Mouse (Mus musculus) CH12.LX (cell line): ENCODE measurements around the gene 2610301B20Rik. TPM values are rescaled to one million over a fixed set of nuclear protein-coding genes. Genes with fewer than 3 reads are reported as not detected.
A peak's percentile ranks its signal among the peaks of the same experiment; 100 is the strongest.

ENCODE experiments used
- DNase-seq: peaks from one replicate; pipeline ENCODE4 v3.0.0-alpha.2; 2013; ENCODE audit errors: extremely low read depth
- H3K27ac ChIP-seq: 2 replicates; pipeline ENCODE4 v1.5.1; 2012; ENCODE audit warnings: low read depth, mild to moderate bottlenecking, control low read depth, moderate library complexity; ENCODE audit not compliant: insufficient read depth
- H3K27me3 ChIP-seq: replicated peaks from 2 replicates; pipeline ENCODE3; 2012; ENCODE audit warnings: inconsistent platforms
- H3K36me3 ChIP-seq, 2 experiments: replicated peaks in 1 of 2; 2 replicates each; pipeline versions ENCODE3 to v1.6.1; 2012; ENCODE audit warnings: inconsistent platforms in 1 of 2, low read length in 1 of 2, mild to moderate bottlenecking in 1 of 2, mixed read lengths in 1 of 2, moderate library complexity in 1 of 2; ENCODE audit not compliant: control insufficient read depth in 1 of 2, insufficient read depth in 1 of 2
- H3K4me1 ChIP-seq, 2 experiments: 2 replicates each; pipeline ENCODE4 v1.6.1; 2012; ENCODE audit warnings: inconsistent platforms in 1 of 2, moderate library complexity in 1 of 2; ENCODE audit not compliant: insufficient read depth in 2 of 2, control insufficient read depth in 1 of 2
- H3K4me2 ChIP-seq: 2 replicates; pipeline ENCODE4 v1.6.1; 2012; ENCODE audit warnings: low read depth, mild to moderate bottlenecking, control low read depth; ENCODE audit not compliant: poor library complexity, insufficient read depth, severe bottlenecking
- H3K4me3 ChIP-seq, 3 experiments: fragments of 150-350 bp in 1 of 3; sonication (generic) in 1 of 3; replicated peaks in 1 of 3; 2 replicates each; pipeline versions ENCODE3 to v1.5.1; 2011 to 2012; ENCODE audit warnings: low read depth in 2 of 3, low read length in 2 of 3, mild to moderate bottlenecking in 2 of 3, moderate library complexity in 2 of 3, control low read depth in 1 of 3, improper control_type of control experiment in 1 of 3, inconsistent platforms in 1 of 3, mixed read lengths in 1 of 3; ENCODE audit not compliant: poor library complexity in 1 of 3
- H3K79me2 ChIP-seq: replicated peaks from 2 replicates; pipeline ENCODE4 v1.6.1; 2012; ENCODE audit warnings: mild to moderate bottlenecking, moderate library complexity; ENCODE audit not compliant: control insufficient read depth, poor library complexity, insufficient read depth, severe bottlenecking; ENCODE audit errors: extremely low read depth
- H3K9ac ChIP-seq: 2 replicates; pipeline ENCODE4 v1.6.1; 2012; ENCODE audit warnings: low read depth, mild to moderate bottlenecking, control low read depth, moderate library complexity; ENCODE audit not compliant: insufficient read depth
- H3K9me3 ChIP-seq: replicated peaks from 2 replicates; pipeline ENCODE3; 2012; ENCODE audit warnings: low read length, inconsistent platforms, mixed read lengths
- BHLHE40 ChIP-seq: IDR thresholded peaks from 2 replicates; pipeline ENCODE4 v1.6.1; 2011; ENCODE audit warnings: mild to moderate bottlenecking, low read depth, low read length, improper control_type of control experiment
- CHD1 ChIP-seq: IDR thresholded peaks from 2 replicates; pipeline ENCODE4 v1.6.1; 2012; ENCODE audit warnings: low read depth, low read length, improper control_type of control experiment, inconsistent platforms
- CHD2 ChIP-seq: IDR thresholded peaks from 2 replicates; pipeline ENCODE4 v1.6.1; 2011; ENCODE audit warnings: low read length, improper control_type of control experiment
- E2F4 ChIP-seq: IDR thresholded peaks from 2 replicates; pipeline ENCODE4 v1.6.1; 2011; ENCODE audit warnings: low read depth, low read length, improper control_type of control experiment; ENCODE audit not compliant: insufficient replicate concordance
- ELF1 ChIP-seq: IDR thresholded peaks from 2 replicates; pipeline ENCODE4 v1.6.1; 2014; ENCODE audit warnings: low read depth, mild to moderate bottlenecking, inconsistent platforms, low read length, improper control_type of control experiment
- EP300 ChIP-seq: IDR thresholded peaks from 2 replicates; pipeline ENCODE4 v1.6.1; 2011; ENCODE audit warnings: low read length, improper control_type of control experiment
- ETS1 ChIP-seq: conservative IDR thresholded peaks from 2 replicates; pipeline ENCODE4 v1.6.1; 2012; ENCODE audit warnings: low read depth, mild to moderate bottlenecking, inconsistent platforms, low read length, improper control_type of control experiment, moderate library complexity
- GABPA ChIP-seq: IDR thresholded peaks from 2 replicates; pipeline ENCODE4 v1.6.1; 2012; ENCODE audit warnings: low read depth, low read length, improper control_type of control experiment, inconsistent platforms; ENCODE audit not compliant: insufficient replicate concordance
- IRF4 ChIP-seq: IDR thresholded peaks from 2 replicates; pipeline ENCODE4 v1.6.1; 2014; ENCODE audit warnings: low read depth, mild to moderate bottlenecking, inconsistent platforms, low read length, improper control_type of control experiment
- JUND ChIP-seq: conservative IDR thresholded peaks from 2 replicates; pipeline ENCODE4 v1.6.1; 2011; ENCODE audit warnings: low read depth, low read length, improper control_type of control experiment
- MAFK ChIP-seq: IDR thresholded peaks from 2 replicates; pipeline ENCODE4 v1.6.1; 2011; ENCODE audit warnings: low read length, improper control_type of control experiment; ENCODE audit not compliant: insufficient replicate concordance
- MAX ChIP-seq: IDR thresholded peaks from 2 replicates; pipeline ENCODE4 v1.6.1; 2011; ENCODE audit warnings: low read length, improper control_type of control experiment
- MAZ ChIP-seq: IDR thresholded peaks from 2 replicates; pipeline ENCODE4 v1.6.1; 2012; ENCODE audit warnings: low read depth, mild to moderate bottlenecking, inconsistent platforms, low read length, improper control_type of control experiment, moderate library complexity
- MEF2A ChIP-seq: IDR thresholded peaks from 2 replicates; pipeline ENCODE4 v1.6.1; 2014; ENCODE audit warnings: low read depth, mild to moderate bottlenecking, inconsistent platforms, low read length, improper control_type of control experiment, borderline replicate concordance
- MXI1 ChIP-seq: IDR thresholded peaks from 2 replicates; pipeline ENCODE4 v1.6.1; 2011; ENCODE audit warnings: mild to moderate bottlenecking, low read depth, low read length, improper control_type of control experiment
- MYC ChIP-seq: IDR thresholded peaks from 2 replicates; pipeline ENCODE4 v1.6.1; 2011; ENCODE audit warnings: low read depth, mild to moderate bottlenecking, improper control_type of control experiment, low read length
- NELFE ChIP-seq: IDR thresholded peaks from 2 replicates; pipeline ENCODE4 v1.6.1; 2011; ENCODE audit warnings: low read depth, low read length, improper control_type of control experiment
- NRF1 ChIP-seq: IDR thresholded peaks from 2 replicates; pipeline ENCODE4 v1.6.1; 2014; ENCODE audit warnings: low read depth, mild to moderate bottlenecking, inconsistent platforms, low read length, improper control_type of control experiment, moderate library complexity
- PAX5 ChIP-seq: IDR thresholded peaks from 2 replicates; pipeline ENCODE4 v1.6.1; 2012; ENCODE audit warnings: low read length, inconsistent platforms, mixed read lengths
- POLR2A ChIP-seq: IDR thresholded peaks from 2 replicates; pipeline ENCODE4 v1.6.1; 2011; ENCODE audit warnings: low read depth, mild to moderate bottlenecking, improper control_type of control experiment, low read length
- RAD21 ChIP-seq: IDR thresholded peaks from 2 replicates; pipeline ENCODE4 v1.6.1; 2011; ENCODE audit warnings: low read depth, mild to moderate bottlenecking, low read length, improper control_type of control experiment, moderate library complexity
- RCOR1 ChIP-seq: conservative IDR thresholded peaks from 2 replicates; pipeline ENCODE4 v1.6.1; 2012; ENCODE audit warnings: low read depth, mild to moderate bottlenecking, inconsistent platforms, low read length, improper control_type of control experiment
- SIN3A ChIP-seq: IDR thresholded peaks from 2 replicates; pipeline ENCODE4 v1.6.1; 2012; ENCODE audit warnings: low read length, improper control_type of control experiment, inconsistent platforms
- TBP ChIP-seq: conservative IDR thresholded peaks from 2 replicates; pipeline ENCODE4 v1.6.1; 2011; ENCODE audit warnings: low read depth, low read length, improper control_type of control experiment
- TCF12 ChIP-seq: IDR thresholded peaks from 2 replicates; pipeline ENCODE4 v1.6.1; 2014; ENCODE audit warnings: low read depth, mild to moderate bottlenecking, inconsistent platforms, low read length, improper control_type of control experiment
- UBTF ChIP-seq: IDR thresholded peaks from 2 replicates; pipeline ENCODE4 v1.6.1; 2012; ENCODE audit warnings: low read depth, mild to moderate bottlenecking, inconsistent platforms, low read length, improper control_type of control experiment, moderate library complexity
- USF1 ChIP-seq: IDR thresholded peaks from 2 replicates; pipeline ENCODE4 v1.6.1; 2014; ENCODE audit warnings: low read depth, mild to moderate bottlenecking, inconsistent platforms, low read length, improper control_type of control experiment
- USF2 ChIP-seq: conservative IDR thresholded peaks from 2 replicates; pipeline ENCODE4 v1.6.1; 2011; ENCODE audit warnings: low read depth, low read length, improper control_type of control experiment
- ZC3H11A ChIP-seq: IDR thresholded peaks from 2 replicates; pipeline ENCODE4 v1.6.1; 2012; ENCODE audit warnings: low read depth, mild to moderate bottlenecking, inconsistent platforms, low read length, improper control_type of control experiment
- ZKSCAN1 ChIP-seq: IDR thresholded peaks from 2 replicates; pipeline ENCODE4 v1.6.1; 2012; ENCODE audit warnings: low read depth, inconsistent platforms, low read length, improper control_type of control experiment, borderline replicate concordance
- ZMIZ1 ChIP-seq: IDR thresholded peaks from 2 replicates; pipeline ENCODE4 v1.6.1; 2012; ENCODE audit warnings: low read depth, mild to moderate bottlenecking, inconsistent platforms, low read length, improper control_type of control experiment
- ZNF384 ChIP-seq: IDR thresholded peaks from 2 replicates; pipeline ENCODE4 v1.6.1; 2012; ENCODE audit warnings: low read depth, low read length, improper control_type of control experiment, inconsistent platforms
- dilution Hi-C: fragments of 300-500 bp; cut with MboI; formaldehyde crosslinking; loops from 2 replicates; pipeline ENCODE4 v1.14.3; 2020; ENCODE audit warnings: low sequenced_read_pairs; ENCODE audit not compliant: extremely low pct_unique_long_range_greater_than_20kb, extremely low pct_ligation_motif_present
- in situ Hi-C: fragments of 300-500 bp; cut with MboI; formaldehyde crosslinking; loops from 3 replicates; pipeline ENCODE4 v1.14.3; 2019; ENCODE audit warnings: low sequenced_read_pairs, low pct_ligation_motif_present, low pct_unique_long_range_greater_than_20kb, mixed read lengths
- polyA plus RNA-seq: library from polyadenylated mRNA; unstranded; fragments of >175 nt; gene quantifications from 2 replicates; pipeline ENCODE4 v1.2.1, GENCODE M21; 2012; ENCODE audit warnings: low read depth; ENCODE audit not compliant: insufficient read length
- total RNA-seq, 2 experiments: library from RNA; depleted of rRNA; stranded (reverse); fragments of 300-350 nt in 1 of 2; fragments of >200 nt in 1 of 2; gene quantifications; 2 replicates each; pipeline ENCODE4 v1.2.3; 2012 to 2014

Gene 2610301B20Rik
- total and polyA plus RNA-seq, 3 experiments = 7.9 to 27.4 (median 22.5) TPM

- Histone ChIP-seq H3K27me3 (no peaks in the 10 kb centered on the region), H3K36me3 (peaks cover 0 to 8% of the 10 kb centered on the region in 2 experiments), H3K27ac (peak overlapping the region; percentile 88), H3K4me1 (peaks cover 5 to 22% of the 10 kb centered on the region in 2 experiments; a peak in 3 of 4 replicates), H3K4me3 (peak overlapping the region; percentile 92 to 99 (median 99)), H3K79me2 (no peaks in the 10 kb centered on the region; the same call in 1 of the 2 replicates), H3K4me2 (peak overlapping the region; percentile 90), H3K9me3 (peaks cover 3% of the 10 kb centered on the region), H3K9ac (peak overlapping the region; percentile 81)
- DNase-seq = peak; percentile 55
- TF ChIP-seq MXI1 = peak; percentile 55
- peak; percentile 31; the same call in 1 of the 2 replicates for TF ChIP-seq BHLHE40
- peak; percentile 12; the same call in 1 of the 2 replicates for TF ChIP-seq SIN3A
- peak; percentile 81; the same call in 1 of the 2 replicates for TF ChIP-seq UBTF
- TF ChIP-seq USF2 = no peak
- in situ Hi-C loops (no loop called here), dilution Hi-C loops (no loop called here)
Measured at GRCm38 (mm10) chr4:10874718-10875121, 422 bp downstream of the 2610301B20Rik start.

DNA sequence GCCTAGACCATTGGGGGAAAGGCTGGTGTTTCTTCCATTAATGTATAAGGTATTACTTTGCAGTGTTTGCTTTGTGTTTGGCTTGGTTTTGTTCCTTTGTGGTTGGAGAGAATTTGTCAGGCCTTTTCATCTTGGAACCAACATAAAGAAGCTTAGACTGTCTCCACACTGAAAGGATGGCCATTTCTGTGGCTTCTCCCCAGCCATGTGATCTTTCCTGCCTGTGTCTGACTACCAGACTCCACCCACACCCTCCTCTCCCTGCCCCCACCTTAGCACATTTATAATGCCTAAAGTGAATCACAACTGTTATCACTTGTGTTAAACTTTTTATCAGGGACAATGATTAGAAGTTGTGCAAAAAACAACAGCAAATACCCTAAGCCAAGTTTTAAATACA, 1.1 kb downstream of the 2610301B20Rik start:
- Histone ChIP-seq H3K4me1 (peaks cover 5 to 22% of the 10 kb centered on the region in 2 experiments; a peak in 3 of 4 replicates), H3K36me3 (peaks cover 0 to 10% of the 10 kb centered on the region in 2 experiments), H3K27me3 (no peaks in the 10 kb centered on the region), H3K4me3 (peak overlapping the region; percentile 92 to 99 (median 99)), H3K27ac (no peak overlapping the region), H3K9ac (peak overlapping the region; percentile 81), H3K9me3 (peaks cover 3% of the 10 kb centered on the region), H3K79me2 (no peaks in the 10 kb centered on the region; the same call in 1 of the 2 replicates), H3K4me2 (peak overlapping the region; percentile 90)
- dilution Hi-C loops (no loop called here), in situ Hi-C loops (no loop called here)
- DNase-seq = peak; percentile 63
- TF ChIP-seq NELFE = no peak
- TF ChIP-seq MYC = peak; percentile 64
- no peak for TF ChIP-seq ZMIZ1
- TF ChIP-seq CHD2 = peak; percentile 67
- TF ChIP-seq EP300 = no peak; the same call in 1 of the 2 replicates
- no peak for TF ChIP-seq MEF2A
- peak; percentile 35; the same call in 1 of the 2 replicates for TF ChIP-seq POLR2A
- TF ChIP-seq ELF1 = no peak
- no peak for TF ChIP-seq JUND
- TF ChIP-seq PAX5 = no peak
- peak; percentile 56; the same call in 1 of the 2 replicates for TF ChIP-seq MAX
- TF ChIP-seq SIN3A = peak; percentile 28; the same call in 1 of the 2 replicates
- TF ChIP-seq ZC3H11A = no peak
- no peak for TF ChIP-seq NRF1
- no peak for TF ChIP-seq CHD1
- 0 out of 2 replicates have a peak, but pooled peaks have one; percentile 18 for TF ChIP-seq TBP
- TF ChIP-seq USF1 = peak; percentile 46
- no peak for TF ChIP-seq IRF4
- no peak for TF ChIP-seq MAFK
- TF ChIP-seq ZKSCAN1 = no peak
- TF ChIP-seq ETS1 = no peak
- no peak for TF ChIP-seq E2F4
- no peak for TF ChIP-seq ZNF384
- no peak for TF ChIP-seq MAZ
- no peak for TF ChIP-seq TCF12
- TF ChIP-seq RCOR1 = no peak
- TF ChIP-seq USF2 = peak; percentile 36; the same call in 1 of the 2 replicates
- no peak for TF ChIP-seq UBTF
- TF ChIP-seq GABPA = no peak
- TF ChIP-seq RAD21 = no peak
